Mouse (Mus musculus) left cerebral cortex, adult 8-10 months (tissue): ENCODE data around the gene Ankrd37. TPM values are rescaled to one million over a fixed set of nuclear protein-coding genes. Genes with fewer than 3 reads are reported as not detected.

ENCODE experiments used
- DNase-seq, 2 experiments: peaks; one replicate each; pipeline ENCODE4 v3.0.0; 2022; ENCODE audit warnings: low spot score in 2 of 2
- total RNA-seq, 4 experiments: library from RNA; stranded (reverse); gene quantifications; 2 replicates each; pipeline ENCODE4 v1.2.4; 2022

The Ankrd37 gene
- 10 to 100 TPM in 3 of 4 experiments, 1 to 10 TPM in 1; 8.4 to 16.5 (median 12.2) TPM for total RNA-seq

DNA sequence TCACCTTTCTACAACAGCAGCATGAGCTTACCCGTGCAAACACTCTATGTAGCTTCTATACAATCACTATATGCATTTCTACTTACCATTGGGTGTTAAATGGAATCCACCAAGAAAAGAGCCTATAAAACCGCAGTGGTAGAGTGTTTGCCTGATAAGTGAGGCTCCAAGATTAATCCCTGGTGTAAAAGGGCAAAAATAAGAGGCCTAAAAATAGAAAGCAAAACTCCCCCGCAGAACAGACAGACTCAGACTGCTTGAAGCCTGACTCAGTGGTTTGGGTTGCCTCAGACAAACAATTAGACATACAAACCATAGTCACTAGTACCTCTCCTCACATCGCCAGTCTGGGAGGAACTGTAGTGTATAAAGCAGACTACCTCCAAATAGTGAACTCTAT, at the start of gene Ankrd37:
TSS of gene Ankrd37 (minus strand) at position 112 of the 400 bp plus-strand sequence.
- DNase-seq = no peak

DNA sequence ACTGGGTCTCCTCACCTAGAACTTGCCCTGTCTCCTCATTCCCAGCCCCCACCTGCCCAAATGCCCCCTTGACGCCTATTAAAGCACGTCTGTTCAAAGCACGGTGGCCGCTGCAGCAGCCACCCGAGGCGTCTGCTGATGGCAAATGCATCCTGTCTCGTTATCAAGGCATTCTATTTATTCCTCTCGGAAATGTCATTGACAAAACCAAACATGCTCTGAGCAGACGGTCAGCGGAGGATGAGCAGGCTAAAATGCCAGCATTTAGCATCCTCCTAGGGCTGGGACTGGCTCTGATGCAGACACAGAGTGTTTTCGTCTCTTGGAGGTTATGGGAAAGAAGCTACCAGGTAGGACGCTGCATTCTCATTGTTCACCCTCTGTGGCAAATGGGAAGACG, 34.8 kb upstream of the Ankrd37 start:
- DNase-seq = peak in 1 of 2 experiments; percentile 39

DNA sequence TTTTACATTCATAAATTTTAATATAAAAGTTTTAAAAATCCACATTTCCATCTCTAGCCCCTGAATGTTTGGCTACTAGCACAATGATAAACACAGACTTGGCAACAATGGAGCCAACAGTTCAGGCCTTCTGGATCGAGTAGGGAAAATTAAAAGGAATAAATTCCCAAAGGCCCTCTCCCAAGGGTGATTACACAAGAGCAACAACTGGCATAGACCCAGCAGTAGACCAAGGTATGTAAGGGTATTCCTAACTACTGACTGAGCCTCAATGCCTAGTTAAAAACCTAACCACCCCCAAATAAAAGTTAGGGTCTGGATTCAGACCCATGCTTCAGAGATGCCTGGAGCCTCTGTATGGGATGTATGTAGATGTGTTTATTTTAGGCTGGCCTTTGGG, 34.2 kb upstream of the Ankrd37 start:
- DNase-seq = no peak

GRCm38 (mm10) chr8:46036217-46036616, 30.7 kb upstream of the Ankrd37 start:
- DNase-seq = no peak

- DNase-seq = no peak
Measured at GRCm38 (mm10) chr8:46024392-46024791, 18.9 kb upstream of the Ankrd37 start.

DNA sequence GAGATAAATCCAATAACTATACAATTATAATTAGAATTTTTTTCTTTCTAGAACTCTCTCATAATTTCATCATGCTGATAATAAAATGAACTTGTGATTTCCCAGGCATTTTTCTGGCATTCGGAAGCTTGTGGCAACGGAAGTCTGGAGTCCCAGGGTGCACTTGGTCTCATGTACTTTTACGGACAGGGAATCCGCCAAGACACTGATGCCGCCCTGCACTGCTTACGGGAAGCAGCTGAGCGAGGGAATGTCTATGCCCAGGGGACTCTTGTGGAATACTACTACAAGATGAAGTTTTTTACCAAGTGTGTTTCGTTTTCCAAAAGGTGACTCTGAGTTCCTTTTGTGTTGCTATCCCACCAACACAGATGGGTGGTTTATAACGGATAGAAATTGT, 17.3 kb upstream of the Ankrd37 start:
- no peak for DNase-seq

GRCm38 (mm10) chr8:46022203-46022602, 16.7 kb upstream of the Ankrd37 start:
- no peak for DNase-seq

GRCm38 (mm10) chr8:46010746-46011680, 5.5 kb upstream of the Ankrd37 start:
- peak in 1 of 2 experiments; percentile 21 for DNase-seq

DNA sequence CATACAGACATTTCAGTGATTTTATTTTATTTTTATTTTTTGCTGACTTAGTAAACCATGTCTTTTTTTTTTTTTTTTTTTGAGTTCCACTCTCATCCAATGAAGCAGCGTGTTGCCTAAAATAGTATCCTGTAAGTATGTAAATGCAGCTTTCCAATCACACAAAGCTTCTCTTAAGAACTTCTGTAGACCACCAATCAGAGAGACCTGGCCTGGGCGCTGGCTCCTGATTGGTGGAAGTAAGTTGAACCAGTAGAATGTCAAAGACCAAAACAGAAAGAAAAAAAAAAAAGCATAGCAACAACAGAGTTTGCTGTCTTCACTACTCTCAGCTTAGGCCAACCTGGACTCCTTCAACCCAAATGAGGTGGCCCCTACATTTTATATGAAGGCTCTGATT, 4.8 kb upstream of the Ankrd37 start:
- DNase-seq = no peak

DNA sequence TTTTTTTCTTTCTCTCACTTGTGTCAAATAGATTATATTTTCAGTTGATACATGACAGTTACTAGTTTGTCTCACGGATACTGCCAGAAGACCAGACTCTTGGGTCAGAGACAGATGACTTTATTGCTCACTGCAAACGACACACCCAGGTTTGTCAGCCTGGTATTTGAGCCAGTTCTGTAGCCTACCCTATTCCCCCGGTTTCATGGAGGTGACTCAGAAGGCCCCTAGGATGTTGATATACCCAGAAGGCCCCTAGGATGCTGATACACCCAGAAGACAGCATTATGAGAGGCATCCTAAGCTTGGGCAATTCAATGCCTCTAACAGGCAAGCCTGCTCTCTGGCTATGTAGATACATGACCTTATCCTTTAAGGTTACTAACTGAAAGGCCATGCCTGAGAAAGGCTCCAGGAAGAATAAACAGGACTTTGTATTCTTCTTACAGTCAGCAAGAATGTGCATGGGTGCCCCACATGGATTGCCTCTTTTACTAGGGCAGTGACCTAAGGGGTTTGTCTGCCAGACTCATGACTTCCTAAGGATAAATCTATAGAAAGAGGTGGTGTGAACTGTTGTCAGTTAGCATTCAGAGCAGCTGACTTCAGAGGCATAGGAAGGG, 1.7 kb upstream of the Ankrd37 start:
- DNase-seq = no peak

DNA sequence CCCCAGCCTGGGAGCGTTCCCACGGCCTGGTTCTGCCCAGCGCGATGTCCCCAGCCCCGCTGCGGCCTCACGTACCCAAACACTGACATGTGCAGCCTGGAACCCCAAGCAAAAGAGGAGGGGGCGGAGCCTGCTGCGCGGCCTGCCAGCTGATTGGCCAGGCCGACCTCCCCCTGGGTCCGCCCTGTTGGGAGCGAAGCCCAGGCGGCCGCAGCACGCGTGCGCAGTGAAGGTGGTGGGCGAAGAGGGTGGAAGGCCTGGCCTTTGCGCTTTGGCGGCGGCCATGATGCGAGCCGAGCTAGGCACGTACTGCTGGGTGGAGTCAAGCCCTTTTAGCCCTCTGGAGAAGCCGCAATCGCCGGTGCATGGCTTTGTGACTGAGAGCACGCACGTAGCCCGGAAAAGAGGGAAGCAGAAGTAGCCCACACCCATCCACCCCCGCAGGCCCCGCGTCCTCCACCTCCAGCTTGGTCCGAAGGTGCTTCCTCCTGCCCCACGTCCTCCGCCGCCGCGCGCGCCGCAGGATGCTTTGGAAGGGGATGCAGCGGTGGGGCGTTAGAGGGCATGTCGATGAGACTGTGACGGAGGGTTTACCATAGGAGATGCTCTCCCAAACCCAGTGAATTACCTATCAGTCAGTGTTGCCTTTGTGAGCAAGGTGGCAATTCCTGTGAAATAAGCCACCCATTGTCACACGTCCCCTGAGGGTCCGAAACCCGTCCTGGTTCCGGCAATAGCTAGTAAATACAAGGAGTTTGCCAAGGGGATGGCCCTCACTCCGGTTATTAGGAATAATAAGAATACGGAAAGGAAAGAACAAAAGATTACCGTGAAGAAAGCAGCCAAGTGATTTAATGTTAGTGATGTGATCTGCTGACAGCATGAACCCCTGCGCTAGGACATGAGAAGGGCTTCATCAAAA, 5.5 kb downstream of the Ankrd37 start:
- DNase-seq = peak; percentile 98

DNA sequence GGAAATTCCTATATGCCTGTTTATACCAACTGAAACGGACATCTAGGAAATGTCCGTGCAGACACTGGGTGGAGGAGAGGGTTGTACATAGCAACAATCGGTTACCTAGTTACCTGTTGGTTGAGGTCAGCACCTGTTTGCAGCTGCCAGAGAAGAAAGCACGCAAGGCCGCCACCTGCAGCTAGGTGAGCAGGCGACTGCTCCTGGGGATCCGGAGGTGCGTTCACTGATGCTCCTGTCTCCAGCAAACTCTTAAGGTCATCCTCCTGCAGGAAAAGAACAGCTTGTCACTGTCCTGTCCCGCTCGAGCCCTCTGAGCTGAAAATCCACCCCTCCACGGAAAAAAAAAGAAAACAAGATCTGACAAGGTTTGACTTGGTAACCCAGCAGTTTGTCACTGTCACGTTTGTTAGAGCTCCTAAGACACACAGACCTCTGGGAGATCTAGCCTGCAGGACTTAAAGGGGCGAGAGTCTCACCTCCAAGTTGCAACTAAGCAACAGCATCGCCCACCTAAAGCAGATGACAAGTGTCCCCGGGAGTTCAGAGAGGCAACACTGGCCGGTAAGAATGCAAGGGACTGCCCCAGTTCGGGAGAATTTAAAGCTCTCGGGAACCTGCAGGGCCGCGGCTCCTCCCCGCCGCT, 6.2 kb downstream of the Ankrd37 start, which contains the start of gene Lrp2bp:
TSS of gene Lrp2bp (plus strand) at position 166 of the 646 bp plus-strand sequence.
- no peak for DNase-seq

DNA sequence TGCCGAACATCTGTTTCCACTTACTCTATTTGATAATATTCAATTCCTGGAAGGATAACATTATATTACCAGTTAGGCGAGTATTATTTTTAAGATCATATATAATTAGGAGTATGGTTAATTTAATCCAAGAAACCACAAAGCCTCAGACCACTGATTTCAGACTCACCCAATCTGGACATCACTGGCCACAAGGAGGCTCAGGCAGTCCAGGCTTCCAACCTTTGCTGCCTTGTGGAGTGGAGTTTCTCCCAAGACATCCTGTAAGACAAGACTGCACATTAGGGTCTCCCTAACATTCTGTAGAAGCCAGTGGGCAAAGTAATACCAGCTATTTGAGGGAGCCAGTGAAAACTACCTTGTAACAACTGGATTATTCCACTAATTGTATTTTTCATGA, 7.3 kb downstream of the Ankrd37 start:
- no peak for DNase-seq

DNA sequence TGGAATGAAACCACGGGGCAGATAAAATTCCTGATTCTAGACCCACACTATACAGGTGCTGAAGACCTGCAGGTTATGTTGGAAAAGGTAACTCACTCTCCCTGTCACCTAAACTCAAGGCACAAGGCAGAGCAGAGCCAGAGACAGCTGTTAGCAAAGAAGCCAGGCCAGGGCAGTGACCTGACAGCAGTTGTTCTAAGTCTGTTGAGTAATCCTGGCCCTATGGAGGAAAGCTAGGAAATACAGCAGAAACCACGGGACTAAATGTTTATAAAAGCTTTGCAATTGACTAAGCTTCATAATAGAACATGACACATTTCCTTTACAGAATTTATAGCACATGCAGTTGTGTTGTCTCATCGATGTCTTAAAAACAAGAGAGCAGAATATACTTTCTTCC, 9.9 kb downstream of the Ankrd37 start:
- no peak for DNase-seq

DNA sequence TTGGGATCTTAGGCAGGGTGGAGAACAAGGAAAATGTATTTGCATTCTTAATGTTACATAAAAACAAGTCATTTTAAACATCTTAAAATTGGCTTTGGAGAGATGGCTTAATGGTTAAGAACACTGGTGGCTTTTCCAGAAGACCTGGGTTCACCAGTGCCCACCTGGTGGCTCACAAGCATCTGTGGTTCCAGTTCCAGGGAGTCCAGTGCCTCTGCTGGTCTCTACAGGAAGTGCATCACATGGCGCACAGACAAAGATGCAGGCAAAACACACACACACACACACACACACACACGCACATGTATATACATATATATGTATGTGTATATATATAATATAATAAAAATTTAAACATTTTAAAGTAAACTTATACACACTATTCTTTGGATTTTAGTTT, 11.4 kb downstream of the Ankrd37 start:
- no peak for DNase-seq

- DNase-seq = no peak
Measured at GRCm38 (mm10) chr8:45990631-45991310, 14.7 kb downstream of the Ankrd37 start.

DNA sequence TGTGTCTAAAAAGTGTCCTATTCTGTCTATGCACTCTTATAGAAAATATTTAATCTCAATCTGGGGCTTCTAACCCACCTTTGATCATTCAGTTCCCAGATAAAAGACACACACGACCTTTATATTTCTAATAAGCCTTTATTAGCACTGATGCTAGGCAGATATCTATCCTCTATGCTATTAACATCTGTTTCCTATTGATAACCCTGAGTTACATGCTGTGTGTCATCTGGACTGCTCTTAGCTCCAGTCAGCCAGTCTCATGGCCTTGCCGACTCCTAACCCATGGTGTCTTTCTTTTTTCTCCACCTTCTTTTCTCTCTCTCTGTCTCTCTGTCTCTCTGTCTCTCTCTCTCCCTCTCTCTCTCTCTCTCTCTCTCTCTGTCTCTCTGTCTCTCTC, 17.3 kb downstream of the Ankrd37 start:
- DNase-seq = no peak

GRCm38 (mm10) chr8:45986665-45987064, 18.8 kb downstream of the Ankrd37 start:
- no peak for DNase-seq

- DNase-seq = no peak
Measured at GRCm38 (mm10) chr8:45975837-45976468, 29.6 kb downstream of the Ankrd37 start.
